Mouse (Mus musculus) bone marrow macrophage, adult 2 months (primary cell): ENCODE measurements around the gene Scgb1a1.

Experiments
- CTCF ChIP-seq: IDR thresholded peaks from 2 replicates; pipeline ENCODE4 v1.5.1; 2012; ENCODE audit warnings: low read depth, mild to moderate bottlenecking, low read length, moderate library complexity
- POLR2A ChIP-seq: IDR thresholded peaks from 2 replicates; pipeline ENCODE4 v1.6.1; 2012; ENCODE audit warnings: mild to moderate bottlenecking, low read depth, low read length, borderline replicate concordance

DNA sequence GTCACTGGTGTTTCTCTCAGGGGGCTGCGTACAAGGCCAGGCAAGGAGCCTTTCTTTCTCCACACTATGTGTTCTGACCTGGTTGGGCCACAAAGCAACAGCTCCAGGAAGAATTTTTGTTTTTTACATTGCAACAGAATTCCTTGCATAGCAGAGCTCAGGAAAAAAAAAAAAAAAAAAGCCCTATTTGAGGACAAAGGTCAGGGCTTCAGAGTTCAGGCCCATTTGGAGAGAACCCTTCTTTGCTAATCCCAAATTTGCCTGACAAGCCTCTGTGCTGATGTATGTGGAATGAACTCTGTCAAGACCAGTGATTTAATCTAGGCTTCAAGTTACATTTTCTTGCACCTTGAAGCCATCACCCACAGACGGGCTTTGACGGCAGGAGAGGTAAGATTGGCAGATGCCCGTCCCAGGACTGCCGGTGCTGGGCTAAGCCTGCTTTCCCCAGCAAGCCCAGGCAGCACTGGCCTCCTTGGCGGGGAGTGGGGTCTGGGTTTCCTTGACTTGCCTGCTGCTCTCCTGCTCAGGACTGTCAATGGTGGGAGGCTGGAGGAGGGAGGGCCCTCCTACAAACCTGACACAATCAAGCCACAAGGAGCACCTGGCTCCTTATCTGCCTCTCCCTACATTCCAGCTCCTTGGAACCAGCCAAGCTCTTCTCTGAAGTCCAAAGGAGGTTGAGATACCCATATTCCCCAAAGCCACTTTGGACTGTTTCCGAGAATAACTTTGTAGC is 40.4 kb downstream of the Scgb1a1 start:
- no peak for TF ChIP-seq CTCF
- no peak for TF ChIP-seq POLR2A
